Mouse (Mus musculus): ENCODE results near the gene Shc4. TPM values are rescaled to one million over a fixed set of nuclear protein-coding genes. Genes with fewer than 3 reads are reported as not detected.

Shc4 gene
- total RNA-seq, 4 experiments from 2014 or later, result 4.5 to 5.7 (median 5.4) TPM

Other genes with a start within 250 kb of the Shc4 start
- under 1 TPM in 3 of 4 experiments, not detected in 1; 0.13 to 0.23 (median 0.14) TPM for gene Gm9913, start 219.1 kb downstream of the Shc4 start, total RNA-seq (2022)
- 1 to 10 TPM; 4.7 to 6.3 (median 5.6) TPM for gene Fbn1, start 216.2 kb downstream of the Shc4 start, total RNA-seq (2022)
- gene Cep152, start 99.0 kb downstream of the Shc4 start, total RNA-seq (2022), result 1 to 10 TPM; 2.1 to 3.0 (median 2.6) TPM
- gene Eid1, start 51.1 kb downstream of the Shc4 start, total RNA-seq (2022), result 100 to 1,000 TPM; 216 to 227 (median 219) TPM
- gene Secisbp2l, start 58.7 kb upstream of the Shc4 start, total RNA-seq (2022), result 100 to 1,000 TPM in 2 of 4 experiments, 10 to 100 TPM in 2; 91.3 to 107 (median 97.4) TPM
- gene Galk2, start 135.0 kb upstream of the Shc4 start, total RNA-seq (2022), result 10 to 100 TPM; 29.2 to 34.3 (median 32.6) TPM
- 100 to 1,000 TPM; 105 to 118 (median 108) TPM for gene Cops2, start 135.0 kb upstream of the Shc4 start, total RNA-seq (2022)

Measured in left cerebral cortex, adult 8-10 months (tissue).